8 mouse cellular contexts compared by ENCODE assay signal in genomic region chr3:95892066-95893052, GRCm38 (mm10). TPM values are rescaled to one million over a fixed set of nuclear protein-coding genes. Genes with fewer than 3 reads are reported as not detected.
DNase-seq lines count a peak whose midpoint lies in the region; ATAC-seq and TF ChIP-seq lines count a peak whose summit lies in the region.

No protein-coding gene starts in this region.

- no peaks in the 10 kb centered on the region for H3K36me3 ChIP-seq in heart, embryonic 11.5 days (ENCODE audit: control insufficient read depth, insufficient read depth, low read length)
- H3K36me3 ChIP-seq in limb, embryonic 10.5 days, result peaks cover 6% of the 10 kb centered on the region; the same call in 1 of the 2 replicates
- H3K36me3 ChIP-seq in midbrain, embryonic 16.5 days (ENCODE audit: control insufficient read depth, insufficient read depth, low read length), result no peaks in the 10 kb centered on the region; the same call in 1 of the 2 replicates

- peak overlapping the region; percentile 88 for H3K27ac ChIP-seq in heart, embryonic 11.5 days (ENCODE audit: low read depth, low read length)
- H3K27ac ChIP-seq in limb, embryonic 10.5 days, result peak overlapping the region; percentile 78
- no peak overlapping the region; the same call in 1 of the 2 replicates for H3K27ac ChIP-seq in midbrain, embryonic 16.5 days (ENCODE audit: low read length)

- peak overlapping the region; percentile 66 for H3K4me2 ChIP-seq in heart, embryonic 11.5 days
- peak overlapping the region; percentile 12; the same call in 1 of the 2 replicates for H3K4me2 ChIP-seq in midbrain, embryonic 16.5 days (ENCODE audit: low read length)

- DNase-seq in heart, adult 8-10 months (ENCODE audit: low spot score), result no peak
- DNase-seq in brain, embryonic 14.5 days (ENCODE audit: low read depth), result peak; percentile 17
- DNase-seq in limb, embryonic 10.5 days (ENCODE audit: low spot score), result no peak
- DNase-seq in adipocyte (ENCODE audit: low spot score), result no peak
- DNase-seq in urinary bladder, adult 2 months (ENCODE audit: low spot score), result no peak

- H3K4me3 ChIP-seq in heart, embryonic 11.5 days (ENCODE audit: low read depth, low read length), result peak overlapping the region; percentile 40
- H3K4me3 ChIP-seq in limb, embryonic 10.5 days, result peak overlapping the region; percentile 39
- H3K4me3 ChIP-seq in midbrain, embryonic 16.5 days (ENCODE audit: low read depth, low read length), result no peak overlapping the region

- 0 out of 2 replicates have a peak, but pooled peaks have one; percentile 19 for ATAC-seq in heart, embryonic 11.5 days (replicated peaks; ENCODE audit: insufficient number of reproducible peaks, low FRiP score, low TSS enrichment)
- ATAC-seq in midbrain, embryonic 16.5 days, result no peak
- no peak for ATAC-seq in granulocyte monocyte progenitor cell, adult 5-6 weeks (replicated peaks; ENCODE audit: poor library complexity, severe bottlenecking)

- 38% methylated on average over 11 of the region's 11 CpGs for WGBS in heart, embryonic 11.5 days (ENCODE audit: insufficient replicate concordance)
- 35% methylated on average over 11 of the region's 11 CpGs for WGBS in limb, embryonic 10.5 days
- whole genome bisulfite sequencing in midbrain, embryonic 16.5 days, result 39% methylated on average over 11 of the region's 11 CpGs

- peak overlapping the region; percentile 71; the same call in 1 of the 2 replicates for H3K9ac ChIP-seq in heart, embryonic 11.5 days (ENCODE audit: low read depth, low read length)
- no peak overlapping the region for H3K9ac ChIP-seq in midbrain, embryonic 16.5 days (ENCODE audit: low read depth, low read length)

- no peaks in the 10 kb centered on the region for H3K27me3 ChIP-seq in heart, embryonic 11.5 days (ENCODE audit: control insufficient read depth, insufficient read depth, low read length)
- H3K27me3 ChIP-seq in limb, embryonic 10.5 days (ENCODE audit: low read depth, poor library complexity, severe bottlenecking), result no peaks in the 10 kb centered on the region
- H3K27me3 ChIP-seq in midbrain, embryonic 16.5 days (ENCODE audit: control insufficient read depth, insufficient read depth, low read depth, low read length), result no peaks in the 10 kb centered on the region

- no peaks in the 10 kb centered on the region for H3K9me3 ChIP-seq in heart, embryonic 11.5 days (replicated peaks; ENCODE audit: control insufficient read depth, low read length)
- H3K9me3 ChIP-seq in limb, embryonic 10.5 days (replicated peaks), result no peaks in the 10 kb centered on the region
- H3K9me3 ChIP-seq in midbrain, embryonic 16.5 days (replicated peaks; ENCODE audit: control insufficient read depth, low read length, poor library complexity, severe bottlenecking), result no peaks in the 10 kb centered on the region

- TF ChIP-seq CTCF in brain, embryonic 14.5 days (IDR thresholded peaks at IDR 0.05; ENCODE audit: borderline replicate concordance, extremely low read depth, insufficient read depth, insufficient read length), result no peak

- H3K4me1 ChIP-seq in heart, embryonic 11.5 days (ENCODE audit: control insufficient read depth, insufficient read depth, low read length), result peaks cover 14% of the 10 kb centered on the region
- peaks cover 50% of the 10 kb centered on the region for H3K4me1 ChIP-seq in limb, embryonic 10.5 days
- peaks cover 17% of the 10 kb centered on the region for H3K4me1 ChIP-seq in midbrain, embryonic 16.5 days (ENCODE audit: control insufficient read depth, insufficient read depth, low read length)

- no peak for TF ChIP-seq POLR2A in brain, embryonic 14.5 days (IDR thresholded peaks at IDR 0.05; ENCODE audit: borderline replicate concordance, extremely low read depth, insufficient read depth, insufficient read length, poor library complexity, severe bottlenecking)

RNA-seq across cellular contexts. Expression of gene BC028528, which starts 0.6 kb away (rescaled TPM):
- polyA plus RNA-seq in heart, embryonic 11.5 days (2014; fragmentation: Nextera tagmentation; extraction: Ambion mirVana), result 29.3 and 29.5 TPM in 2 replicates
- total RNA-seq in heart, adult 8-10 months (2022), result 10 to 100 TPM in 2 of 4 experiments, 1 to 10 TPM in 2; 6.3 to 12.0 (median 8.4) TPM
- 11.4 and 12.1 TPM in 2 replicates for polyA plus RNA-seq in brain, embryonic 14.5 days (2012; rRNA removed)
- 7.9 and 11.4 TPM in 2 replicates for polyA plus RNA-seq in limb, embryonic 10.5 days (2016; fragmentation: Nextera tagmentation; extraction: Ambion mirVana)
- polyA plus RNA-seq in midbrain, embryonic 16.5 days (2015; fragmentation: Nextera tagmentation; extraction: Ambion mirVana), result 18.2 and 18.5 TPM in 2 replicates
- 36.7 and 51.1 TPM in 2 replicates for total RNA-seq in granulocyte monocyte progenitor cell, adult 5-6 weeks (2014; fragmentation: Nextera tagmentation)
- 57.2 and 65.2 TPM in 2 replicates for total RNA-seq in granulocyte monocyte progenitor cell, adult 5-6 weeks (2017)
- 28.6 and 30.4 TPM in 2 replicates for polyA plus RNA-seq in urinary bladder, adult 2 months (2012; rRNA removed)

RNA-seq across cellular contexts. Expression of gene Aph1a, which starts 1.4 kb away (rescaled TPM):
- 25.9 and 42.4 TPM in 2 replicates for polyA plus RNA-seq in heart, embryonic 11.5 days (2014; fragmentation: Nextera tagmentation; extraction: Ambion mirVana)
- 100 to 1,000 TPM; 102 to 115 (median 107) TPM for total RNA-seq in heart, adult 8-10 months (2022)
- polyA plus RNA-seq in brain, embryonic 14.5 days (2012; rRNA removed), result 102 and 129 TPM in 2 replicates
- polyA plus RNA-seq in limb, embryonic 10.5 days (2016; fragmentation: Nextera tagmentation; extraction: Ambion mirVana), result 24.3 and 24.5 TPM in 2 replicates
- polyA plus RNA-seq in midbrain, embryonic 16.5 days (2015; fragmentation: Nextera tagmentation; extraction: Ambion mirVana), result 27.1 and 35.1 TPM in 2 replicates
- 67.0 and 69.0 TPM in 2 replicates for total RNA-seq in granulocyte monocyte progenitor cell, adult 5-6 weeks (2014; fragmentation: Nextera tagmentation)
- 31.8 and 42.8 TPM in 2 replicates for total RNA-seq in granulocyte monocyte progenitor cell, adult 5-6 weeks (2017)
- 84.0 and 96.2 TPM in 2 replicates for polyA plus RNA-seq in urinary bladder, adult 2 months (2012; rRNA removed)

RNA-seq across cellular contexts. Expression of gene Ciart, which starts 10.3 kb away (rescaled TPM):
- 5.9 and 7.1 TPM in 2 replicates for polyA plus RNA-seq in heart, embryonic 11.5 days (2014; fragmentation: Nextera tagmentation; extraction: Ambion mirVana)
- 10 to 100 TPM; 12.0 to 58.8 (median 26.9) TPM for total RNA-seq in heart, adult 8-10 months (2022)
- polyA plus RNA-seq in brain, embryonic 14.5 days (2012; rRNA removed), result 3.7 and 3.8 TPM in 2 replicates
- 8.8 and 10.5 TPM in 2 replicates for polyA plus RNA-seq in limb, embryonic 10.5 days (2016; fragmentation: Nextera tagmentation; extraction: Ambion mirVana)
- polyA plus RNA-seq in midbrain, embryonic 16.5 days (2015; fragmentation: Nextera tagmentation; extraction: Ambion mirVana), result 4.8 and 5.2 TPM in 2 replicates
- total RNA-seq in granulocyte monocyte progenitor cell, adult 5-6 weeks (2014; fragmentation: Nextera tagmentation), result 2.6 and 4.6 TPM in 2 replicates
- 0.90 and 4.0 TPM in 2 replicates for total RNA-seq in granulocyte monocyte progenitor cell, adult 5-6 weeks (2017)
- 37.5 and 49.5 TPM in 2 replicates for polyA plus RNA-seq in urinary bladder, adult 2 months (2012; rRNA removed)

RNA-seq across cellular contexts. Expression of gene Car14, which starts 12.1 kb away (rescaled TPM):
- polyA plus RNA-seq in heart, embryonic 11.5 days (2014; fragmentation: Nextera tagmentation; extraction: Ambion mirVana), result 39.0 and 39.1 TPM in 2 replicates
- total RNA-seq in heart, adult 8-10 months (2022), result 100 to 1,000 TPM; 170 to 196 (median 181) TPM
- polyA plus RNA-seq in brain, embryonic 14.5 days (2012; rRNA removed), result 8.6 and 9.4 TPM in 2 replicates
- polyA plus RNA-seq in limb, embryonic 10.5 days (2016; fragmentation: Nextera tagmentation; extraction: Ambion mirVana), result 161 and 187 TPM in 2 replicates
- polyA plus RNA-seq in midbrain, embryonic 16.5 days (2015; fragmentation: Nextera tagmentation; extraction: Ambion mirVana), result 7.6 and 9.2 TPM in 2 replicates
- total RNA-seq in granulocyte monocyte progenitor cell, adult 5-6 weeks (2014; fragmentation: Nextera tagmentation), result not detected in 2 replicates
- total RNA-seq in granulocyte monocyte progenitor cell, adult 5-6 weeks (2017), result not detected in 2 replicates
- polyA plus RNA-seq in urinary bladder, adult 2 months (2012; rRNA removed), result 14.7 and 17.0 TPM in 2 replicates

RNA-seq across cellular contexts. Expression of gene Mrps21, which starts 21.0 kb away (rescaled TPM):
- 386 and 410 TPM in 2 replicates for polyA plus RNA-seq in heart, embryonic 11.5 days (2014; fragmentation: Nextera tagmentation; extraction: Ambion mirVana)
- 100 to 1,000 TPM; 312 to 354 (median 350) TPM for total RNA-seq in heart, adult 8-10 months (2022)
- polyA plus RNA-seq in brain, embryonic 14.5 days (2012; rRNA removed), result 148 and 152 TPM in 2 replicates
- 357 and 376 TPM in 2 replicates for polyA plus RNA-seq in limb, embryonic 10.5 days (2016; fragmentation: Nextera tagmentation; extraction: Ambion mirVana)
- 247 and 260 TPM in 2 replicates for polyA plus RNA-seq in midbrain, embryonic 16.5 days (2015; fragmentation: Nextera tagmentation; extraction: Ambion mirVana)
- total RNA-seq in granulocyte monocyte progenitor cell, adult 5-6 weeks (2014; fragmentation: Nextera tagmentation), result 186 and 187 TPM in 2 replicates
- total RNA-seq in granulocyte monocyte progenitor cell, adult 5-6 weeks (2017), result 342 and 431 TPM in 2 replicates
- 245 and 291 TPM in 2 replicates for polyA plus RNA-seq in urinary bladder, adult 2 months (2012; rRNA removed)
